Mouse (Mus musculus) midbrain, embryonic 14.5 days (tissue): ENCODE measurements at regions not wholly inside any gene's neighbourhood (a gene's known extent, or its start where the extent isn't known, plus 50 kb on each side); places are given as distances from the start of the nearest gene placed in this dataset.

Source experiments
- ATAC-seq: fragments of 200-750 bp; cut with Nextera tagmentation; 2 replicates; pipeline ENCODE4 v1.8.0; 2017; ENCODE audit warnings: moderate number of reproducible peaks, moderate library complexity; ENCODE audit not compliant: low FRiP score, low TSS enrichment
- DNase-seq: peaks from one replicate; pipeline ENCODE4 v3.0.0-alpha.2; 2015
- H3K27ac ChIP-seq: fragments of 300-500 bp; sonication (generic); replicated peaks from 2 replicates; pipeline ENCODE4 v1.5.1; 2014; ENCODE audit warnings: mild to moderate bottlenecking, low read depth, low read length, moderate library complexity
- H3K27me3 ChIP-seq: fragments of 300-500 bp; sonication (generic); 2 replicates; pipeline ENCODE4 v1.6.1; 2014; ENCODE audit warnings: low read length, control low read depth, mixed read lengths; ENCODE audit not compliant: control insufficient read depth, insufficient read depth
- H3K36me3 ChIP-seq: fragments of 300-500 bp; sonication (generic); 2 replicates; pipeline ENCODE4 v1.6.1; 2014; ENCODE audit warnings: low read length, control low read depth; ENCODE audit not compliant: control insufficient read depth, insufficient read depth
- H3K4me1 ChIP-seq: fragments of 300-500 bp; sonication (generic); 2 replicates; pipeline ENCODE4 v1.6.1; 2014; ENCODE audit warnings: mild to moderate bottlenecking, antibody characterized with exemption, low read length, control low read depth; ENCODE audit not compliant: control insufficient read depth, insufficient read depth
- H3K4me2 ChIP-seq: fragments of 300-500 bp; sonication (generic); 2 replicates; pipeline ENCODE4 v1.6.1; 2014; ENCODE audit warnings: mild to moderate bottlenecking, low read length, moderate library complexity
- H3K4me3 ChIP-seq: fragments of 300-500 bp; sonication (generic); replicated peaks from 2 replicates; pipeline ENCODE4 v1.5.1; 2014; ENCODE audit warnings: low read depth, low read length
- H3K9ac ChIP-seq: fragments of 300-500 bp; sonication (generic); replicated peaks from 2 replicates; pipeline ENCODE4 v1.6.1; 2014; ENCODE audit warnings: mild to moderate bottlenecking, low read length, moderate library complexity
- H3K9me3 ChIP-seq: fragments of 300-500 bp; sonication (generic); 2 replicates; pipeline ENCODE4 v1.6.1; 2016; ENCODE audit warnings: low read length, control low read depth, mixed read lengths; ENCODE audit not compliant: control insufficient read depth
- WGBS: fragments of 180-500 bp; shearing (Covaris S2); extraction: QIAGEN DNeasy Blood & Tissue Kit; methylation state at CpG from one replicate; pipeline ENCODE4 v1.1.7; 2014; 5-methylcytosine and 5-hydroxymethylcytosine counted together

GRCm38 (mm10) chr3:39776278-39777039 lies 754.6 kb upstream of the Intu start:
- WGBS = 93% methylated on average over 7 of the region's 7 CpGs
- no peak for ATAC-seq

GRCm38 (mm10) chr3:39779690-39780218 lies 751.3 kb upstream of the Intu start:
- 32% methylated on average over 6 of the region's 6 CpGs for WGBS
- DNase-seq = peak; percentile 40
- H3K4me1 ChIP-seq = peaks cover 17% of the 10 kb centered on the region
- no peaks in the 10 kb centered on the region for H3K9me3 ChIP-seq
- H3K27me3 ChIP-seq = no peaks in the 10 kb centered on the region
- ATAC-seq = peak; percentile 46; the same call in 1 of the 2 replicates
- H3K36me3 ChIP-seq = no peaks in the 10 kb centered on the region
- H3K4me3 ChIP-seq = no peak overlapping the region
- H3K4me2 ChIP-seq = no peak overlapping the region
- no peak overlapping the region for H3K27ac ChIP-seq
- H3K9ac ChIP-seq = no peak overlapping the region

More at GRCm38 (mm10) chr3:39776278-39777039, 754.6 kb upstream of the Intu start:
- H3K36me3 ChIP-seq = no peaks in the 10 kb centered on the region
- H3K27ac ChIP-seq = no peak overlapping the region
- no peak overlapping the region for H3K4me3 ChIP-seq
- no peak for DNase-seq
- H3K9me3 ChIP-seq = no peaks in the 10 kb centered on the region
- H3K4me2 ChIP-seq = no peak overlapping the region
- no peak overlapping the region for H3K9ac ChIP-seq
- H3K27me3 ChIP-seq = no peaks in the 10 kb centered on the region
- peaks cover 13% of the 10 kb centered on the region for H3K4me1 ChIP-seq

GRCm38 (mm10) chr3:39780270-39780669 lies 750.8 kb upstream of the Intu start:
- no peaks in the 10 kb centered on the region for H3K27me3 ChIP-seq
- no peak overlapping the region for H3K4me3 ChIP-seq
- H3K4me2 ChIP-seq = no peak overlapping the region
- no peaks in the 10 kb centered on the region for H3K9me3 ChIP-seq
- ATAC-seq (no peak), DNase-seq (no peak)
- peaks cover 17% of the 10 kb centered on the region for H3K4me1 ChIP-seq
- H3K36me3 ChIP-seq = no peaks in the 10 kb centered on the region
- no peak overlapping the region for H3K9ac ChIP-seq
- no peak overlapping the region for H3K27ac ChIP-seq
- 36% methylated on average over 5 of the region's 5 CpGs for WGBS

GRCm38 (mm10) chr3:39784901-39785300 lies 746.2 kb upstream of the Intu start:
- WGBS = 88% methylated on average over 2 of the region's 2 CpGs
- H3K36me3 ChIP-seq = no peaks in the 10 kb centered on the region
- no peaks in the 10 kb centered on the region for H3K27me3 ChIP-seq
- H3K4me3 ChIP-seq = no peak overlapping the region
- ATAC-seq (no peak), DNase-seq (no peak)
- no peaks in the 10 kb centered on the region for H3K9me3 ChIP-seq
- H3K9ac ChIP-seq = no peak overlapping the region
- no peak overlapping the region for H3K27ac ChIP-seq
- no peak overlapping the region for H3K4me2 ChIP-seq
- peaks cover 9% of the 10 kb centered on the region for H3K4me1 ChIP-seq

- no peaks in the 10 kb centered on the region for H3K36me3 ChIP-seq
- 88% methylated on average over 1 of the region's 1 CpGs for WGBS
- no peak overlapping the region for H3K4me2 ChIP-seq
- H3K4me3 ChIP-seq = no peak overlapping the region
- no peaks in the 10 kb centered on the region for H3K27me3 ChIP-seq
- no peaks in the 10 kb centered on the region for H3K9me3 ChIP-seq
- ATAC-seq (no peak), DNase-seq (no peak)
- no peaks in the 10 kb centered on the region for H3K4me1 ChIP-seq
- no peak overlapping the region for H3K27ac ChIP-seq
- no peak overlapping the region for H3K9ac ChIP-seq
Observed at GRCm38 (mm10) chr3:39809586-39809985, 721.5 kb upstream of the Intu start.

- H3K36me3 ChIP-seq = no peaks in the 10 kb centered on the region
- no peak overlapping the region for H3K4me2 ChIP-seq
- H3K9me3 ChIP-seq = no peaks in the 10 kb centered on the region
- DNase-seq (peak; percentile 88), ATAC-seq (peak; percentile 53; the same call in 1 of the 2 replicates)
- WGBS = 26% methylated on average over 6 of the region's 6 CpGs
- H3K9ac ChIP-seq = no peak overlapping the region
- no peaks in the 10 kb centered on the region for H3K4me1 ChIP-seq
- H3K4me3 ChIP-seq = no peak overlapping the region
- H3K27me3 ChIP-seq = no peaks in the 10 kb centered on the region
- no peak overlapping the region for H3K27ac ChIP-seq
Observed at GRCm38 (mm10) chr3:39814814-39815213, 716.3 kb upstream of the Intu start.

- Histone ChIP-seq H3K9ac (no peak overlapping the region), H3K27me3 (no peaks in the 10 kb centered on the region), H3K36me3 (no peaks in the 10 kb centered on the region), H3K4me3 (no peak overlapping the region), H3K4me2 (no peak overlapping the region), H3K27ac (no peak overlapping the region), H3K9me3 (no peaks in the 10 kb centered on the region), H3K4me1 (no peaks in the 10 kb centered on the region)
- WGBS = 88% methylated on average over 8 of the region's 8 CpGs
- no peak for ATAC-seq
- DNase-seq = no peak
Observed at GRCm38 (mm10) chr3:39830488-39831056, 700.5 kb upstream of the Intu start.

- no peak overlapping the region for H3K4me3 ChIP-seq
- no peak overlapping the region for H3K4me2 ChIP-seq
- H3K9me3 ChIP-seq = no peaks in the 10 kb centered on the region
- DNase-seq (peak; percentile 73), ATAC-seq (peak; percentile 66)
- H3K4me1 ChIP-seq = no peaks in the 10 kb centered on the region
- no peaks in the 10 kb centered on the region for H3K27me3 ChIP-seq
- WGBS = 49% methylated on average over 6 of the region's 6 CpGs
- no peak overlapping the region for H3K9ac ChIP-seq
- H3K36me3 ChIP-seq = no peaks in the 10 kb centered on the region
- H3K27ac ChIP-seq = no peak overlapping the region
Observed at GRCm38 (mm10) chr3:39838377-39839145, 692.5 kb upstream of the Intu start.
